Comparison of ENCODE assay signal across 8 mouse cellular contexts in genomic region chr4:134535787-134536151, GRCm38 (mm10). TPM values are rescaled to one million over a fixed set of nuclear protein-coding genes. Genes with fewer than 3 reads are reported as not detected.
DNase-seq lines count a peak whose midpoint lies in the region; ATAC-seq lines count a peak whose summit lies in the region.

No protein-coding gene starts in this region.

- peak overlapping the region; percentile 97 for H3K4me3 ChIP-seq in megakaryocyte, embryonic 14.5 days (replicated peaks)
- peak overlapping the region; percentile 95 for H3K4me3 ChIP-seq in forebrain, embryonic 10.5 days
- peak overlapping the region; percentile 95 for H3K4me3 ChIP-seq in limb, embryonic 10.5 days

- ATAC-seq in megakaryocyte, adult 5-6 weeks (ENCODE audit: poor library complexity, severe bottlenecking): no peak

- H3K27ac ChIP-seq in forebrain, embryonic 10.5 days: peak overlapping the region; percentile 88
- peak overlapping the region; percentile 88 for H3K27ac ChIP-seq in limb, embryonic 10.5 days

- peaks cover 48% of the 10 kb centered on the region for H3K4me1 ChIP-seq in megakaryocyte, embryonic 14.5 days
- peaks cover 25% of the 10 kb centered on the region for H3K4me1 ChIP-seq in forebrain, embryonic 10.5 days
- peaks cover 29% of the 10 kb centered on the region for H3K4me1 ChIP-seq in limb, embryonic 10.5 days

- H3K9me3 ChIP-seq in megakaryocyte, embryonic 14.5 days: no peaks in the 10 kb centered on the region
- no peaks in the 10 kb centered on the region for H3K9me3 ChIP-seq in forebrain, embryonic 10.5 days
- no peaks in the 10 kb centered on the region for H3K9me3 ChIP-seq in limb, embryonic 10.5 days (replicated peaks)

- peak; percentile 19 for DNase-seq in embryo, embryonic 10.5 days (ENCODE audit: low spot score)
- DNase-seq in embryo, embryonic 10 days (ENCODE audit: low spot score): no peak
- no peak for DNase-seq in forebrain, embryonic 10.5 days (ENCODE audit: extremely low spot score, low spot score)
- DNase-seq in limb, embryonic 10.5 days (ENCODE audit: low spot score): no peak
- DNase-seq in right cerebral cortex, postnatal 25 days: peak; percentile 52
- no peak for DNase-seq in thymus, adult 18-20 months

- peaks cover 35% of the 10 kb centered on the region for H3K36me3 ChIP-seq in megakaryocyte, embryonic 14.5 days (replicated peaks; ENCODE audit: low read length)
- H3K36me3 ChIP-seq in forebrain, embryonic 10.5 days (replicated peaks): peaks cover 41% of the 10 kb centered on the region
- H3K36me3 ChIP-seq in limb, embryonic 10.5 days: peaks cover 36% of the 10 kb centered on the region

- 19% methylated on average over 8 of the region's 8 CpGs for WGBS in forebrain, embryonic 10.5 days
- WGBS in limb, embryonic 10.5 days: 20% methylated on average over 8 of the region's 8 CpGs

- H3K27me3 ChIP-seq in megakaryocyte, embryonic 14.5 days (replicated peaks): peaks cover 3% of the 10 kb centered on the region
- H3K27me3 ChIP-seq in forebrain, embryonic 10.5 days (ENCODE audit: poor library complexity, severe bottlenecking): no peaks in the 10 kb centered on the region
- no peaks in the 10 kb centered on the region for H3K27me3 ChIP-seq in limb, embryonic 10.5 days (ENCODE audit: low read depth, poor library complexity, severe bottlenecking)

RNA-seq across cellular contexts. Expression of gene Mtfr1l, which starts 0.6 kb away (rescaled TPM):
- polyA plus RNA-seq in megakaryocyte, embryonic 14.5 days (2012; ENCODE audit: insufficient read depth, low replicate concordance): 46.4 and 106 TPM in 2 replicates
- total RNA-seq in megakaryocyte, adult 5-6 weeks (2015): 40.4 and 48.1 TPM in 2 replicates
- 33.6 and 38.3 TPM in 2 replicates for total RNA-seq in megakaryocyte, adult 5-6 weeks (2017)
- polyA plus RNA-seq in forebrain, embryonic 10.5 days (2016; fragmentation: Nextera tagmentation; extraction: Ambion mirVana): 113 and 115 TPM in 2 replicates
- polyA plus RNA-seq in limb, embryonic 10.5 days (2016; fragmentation: Nextera tagmentation; extraction: Ambion mirVana): 104 and 109 TPM in 2 replicates

RNA-seq across cellular contexts. Expression of gene Selenon, which starts 16.2 kb away (rescaled TPM):
- 7.1 and 9.1 TPM in 2 replicates for polyA plus RNA-seq in megakaryocyte, embryonic 14.5 days (2012; ENCODE audit: insufficient read depth, low replicate concordance)
- total RNA-seq in megakaryocyte, adult 5-6 weeks (2015): 24.9 and 25.4 TPM in 2 replicates
- total RNA-seq in megakaryocyte, adult 5-6 weeks (2017): 6.3 and 8.2 TPM in 2 replicates
- 8.3 and 9.3 TPM in 2 replicates for polyA plus RNA-seq in forebrain, embryonic 10.5 days (2016; fragmentation: Nextera tagmentation; extraction: Ambion mirVana)
- polyA plus RNA-seq in limb, embryonic 10.5 days (2016; fragmentation: Nextera tagmentation; extraction: Ambion mirVana): 10.9 and 13.4 TPM in 2 replicates

RNA-seq across cellular contexts. Expression of gene Aunip, which starts 25.0 kb away (rescaled TPM):
- polyA plus RNA-seq in megakaryocyte, embryonic 14.5 days (2012; ENCODE audit: insufficient read depth, low replicate concordance): 0.54 TPM in 1 of 2 replicates, not detected in the other
- 3.7 and 3.9 TPM in 2 replicates for total RNA-seq in megakaryocyte, adult 5-6 weeks (2015)
- 12.6 and 17.0 TPM in 2 replicates for total RNA-seq in megakaryocyte, adult 5-6 weeks (2017)
- polyA plus RNA-seq in forebrain, embryonic 10.5 days (2016; fragmentation: Nextera tagmentation; extraction: Ambion mirVana): 30.3 and 32.8 TPM in 2 replicates
- 21.9 and 29.6 TPM in 2 replicates for polyA plus RNA-seq in limb, embryonic 10.5 days (2016; fragmentation: Nextera tagmentation; extraction: Ambion mirVana)

RNA-seq across cellular contexts. Expression of gene Paqr7, which starts 39.3 kb away (rescaled TPM):
- polyA plus RNA-seq in megakaryocyte, embryonic 14.5 days (2012; ENCODE audit: insufficient read depth, low replicate concordance): 41.9 and 45.9 TPM in 2 replicates
- total RNA-seq in megakaryocyte, adult 5-6 weeks (2015): 10.7 and 11.7 TPM in 2 replicates
- total RNA-seq in megakaryocyte, adult 5-6 weeks (2017): 17.0 and 17.6 TPM in 2 replicates
- 2.7 and 3.1 TPM in 2 replicates for polyA plus RNA-seq in forebrain, embryonic 10.5 days (2016; fragmentation: Nextera tagmentation; extraction: Ambion mirVana)
- 1.2 TPM in 2 replicates for polyA plus RNA-seq in limb, embryonic 10.5 days (2016; fragmentation: Nextera tagmentation; extraction: Ambion mirVana)

Comparison
In these comparisons a context has a peak if more than half of its experiments do, and no peak if none do; other contexts are left out.
1. DNase-seq: peak in embryo, embryonic 10.5 days (single experiment) and right cerebral cortex, postnatal 25 days (single experiment); none in embryo, embryonic 10 days (single experiment), forebrain, embryonic 10.5 days (single experiment), limb, embryonic 10.5 days (single experiment) and thymus, adult 18-20 months (0 of 2).
2. RNA of gene Aunip, which starts 25.0 kb away (polyA plus RNA-seq): 30.3 to 32.8 TPM in forebrain, embryonic 10.5 days and 21.9 to 29.6 TPM in limb, embryonic 10.5 days; 0.54 TPM in megakaryocyte, embryonic 14.5 days; every median in the first group is over 10 times any median in the second.
3. Peak in every context shown above with its lines, with median percentiles within 50 percentile points of each other: H3K4me3 ChIP-seq.